Mouse (Mus musculus) CH12.LX (cell line): ENCODE results near the gene Ssr1. TPM values are rescaled to one million over a fixed set of nuclear protein-coding genes. Genes with fewer than 3 reads are reported as not detected.

Source experiments
- DNase-seq: peaks from one replicate; pipeline ENCODE4 v3.0.0-alpha.2; 2013; ENCODE audit errors: extremely low read depth
- H3K27ac ChIP-seq: 2 replicates; pipeline ENCODE4 v1.5.1; 2012; ENCODE audit warnings: low read depth, mild to moderate bottlenecking, control low read depth, moderate library complexity; ENCODE audit not compliant: insufficient read depth
- H3K27me3 ChIP-seq: replicated peaks from 2 replicates; pipeline ENCODE3; 2012; ENCODE audit warnings: inconsistent platforms
- H3K36me3 ChIP-seq, 2 experiments: replicated peaks in 1 of 2; 2 replicates each; pipeline versions ENCODE3 to v1.6.1; 2012; ENCODE audit warnings: inconsistent platforms in 1 of 2, low read length in 1 of 2, mild to moderate bottlenecking in 1 of 2, mixed read lengths in 1 of 2, moderate library complexity in 1 of 2; ENCODE audit not compliant: control insufficient read depth in 1 of 2, insufficient read depth in 1 of 2
- H3K4me1 ChIP-seq, 2 experiments: 2 replicates each; pipeline ENCODE4 v1.6.1; 2012; ENCODE audit warnings: inconsistent platforms in 1 of 2, moderate library complexity in 1 of 2; ENCODE audit not compliant: insufficient read depth in 2 of 2, control insufficient read depth in 1 of 2
- H3K4me2 ChIP-seq: 2 replicates; pipeline ENCODE4 v1.6.1; 2012; ENCODE audit warnings: low read depth, mild to moderate bottlenecking, control low read depth; ENCODE audit not compliant: poor library complexity, insufficient read depth, severe bottlenecking
- H3K4me3 ChIP-seq, 3 experiments: fragments of 150-350 bp in 1 of 3; sonication (generic) in 1 of 3; replicated peaks in 1 of 3; 2 replicates each; pipeline versions ENCODE3 to v1.5.1; 2011 to 2012; ENCODE audit warnings: low read depth in 2 of 3, low read length in 2 of 3, mild to moderate bottlenecking in 2 of 3, moderate library complexity in 2 of 3, control low read depth in 1 of 3, improper control_type of control experiment in 1 of 3, inconsistent platforms in 1 of 3, mixed read lengths in 1 of 3; ENCODE audit not compliant: poor library complexity in 1 of 3
- H3K79me2 ChIP-seq: replicated peaks from 2 replicates; pipeline ENCODE4 v1.6.1; 2012; ENCODE audit warnings: mild to moderate bottlenecking, moderate library complexity; ENCODE audit not compliant: control insufficient read depth, poor library complexity, insufficient read depth, severe bottlenecking; ENCODE audit errors: extremely low read depth
- H3K9ac ChIP-seq: 2 replicates; pipeline ENCODE4 v1.6.1; 2012; ENCODE audit warnings: low read depth, mild to moderate bottlenecking, control low read depth, moderate library complexity; ENCODE audit not compliant: insufficient read depth
- H3K9me3 ChIP-seq: replicated peaks from 2 replicates; pipeline ENCODE3; 2012; ENCODE audit warnings: low read length, inconsistent platforms, mixed read lengths
- CHD2 ChIP-seq: IDR thresholded peaks from 2 replicates; pipeline ENCODE4 v1.6.1; 2011; ENCODE audit warnings: low read length, improper control_type of control experiment
- E2F4 ChIP-seq: IDR thresholded peaks from 2 replicates; pipeline ENCODE4 v1.6.1; 2011; ENCODE audit warnings: low read depth, low read length, improper control_type of control experiment; ENCODE audit not compliant: insufficient replicate concordance
- ETS1 ChIP-seq: conservative IDR thresholded peaks from 2 replicates; pipeline ENCODE4 v1.6.1; 2012; ENCODE audit warnings: low read depth, mild to moderate bottlenecking, inconsistent platforms, low read length, improper control_type of control experiment, moderate library complexity
- HCFC1 ChIP-seq: IDR thresholded peaks from 2 replicates; pipeline ENCODE4 v1.6.1; 2012; ENCODE audit warnings: low read depth, mild to moderate bottlenecking, inconsistent platforms, low read length, improper control_type of control experiment
- KAT2A ChIP-seq: IDR thresholded peaks from 2 replicates; pipeline ENCODE4 v1.6.1; 2012; ENCODE audit warnings: low read length, improper control_type of control experiment, inconsistent platforms; ENCODE audit not compliant: insufficient replicate concordance
- MAFK ChIP-seq: IDR thresholded peaks from 2 replicates; pipeline ENCODE4 v1.6.1; 2011; ENCODE audit warnings: low read length, improper control_type of control experiment; ENCODE audit not compliant: insufficient replicate concordance
- MAX ChIP-seq: IDR thresholded peaks from 2 replicates; pipeline ENCODE4 v1.6.1; 2011; ENCODE audit warnings: low read length, improper control_type of control experiment
- PAX5 ChIP-seq: IDR thresholded peaks from 2 replicates; pipeline ENCODE4 v1.6.1; 2012; ENCODE audit warnings: low read length, inconsistent platforms, mixed read lengths
- POLR2A ChIP-seq: IDR thresholded peaks from 2 replicates; pipeline ENCODE4 v1.6.1; 2011; ENCODE audit warnings: low read depth, mild to moderate bottlenecking, improper control_type of control experiment, low read length
- RAD21 ChIP-seq: IDR thresholded peaks from 2 replicates; pipeline ENCODE4 v1.6.1; 2011; ENCODE audit warnings: low read depth, mild to moderate bottlenecking, low read length, improper control_type of control experiment, moderate library complexity
- RCOR1 ChIP-seq: conservative IDR thresholded peaks from 2 replicates; pipeline ENCODE4 v1.6.1; 2012; ENCODE audit warnings: low read depth, mild to moderate bottlenecking, inconsistent platforms, low read length, improper control_type of control experiment
- SIN3A ChIP-seq: IDR thresholded peaks from 2 replicates; pipeline ENCODE4 v1.6.1; 2012; ENCODE audit warnings: low read length, improper control_type of control experiment, inconsistent platforms
- SMC3 ChIP-seq: IDR thresholded peaks from 2 replicates; pipeline ENCODE4 v1.6.1; 2011; ENCODE audit warnings: low read depth, low read length, improper control_type of control experiment
- UBTF ChIP-seq: IDR thresholded peaks from 2 replicates; pipeline ENCODE4 v1.6.1; 2012; ENCODE audit warnings: low read depth, mild to moderate bottlenecking, inconsistent platforms, low read length, improper control_type of control experiment, moderate library complexity
- USF1 ChIP-seq: IDR thresholded peaks from 2 replicates; pipeline ENCODE4 v1.6.1; 2014; ENCODE audit warnings: low read depth, mild to moderate bottlenecking, inconsistent platforms, low read length, improper control_type of control experiment
- ZMIZ1 ChIP-seq: IDR thresholded peaks from 2 replicates; pipeline ENCODE4 v1.6.1; 2012; ENCODE audit warnings: low read depth, mild to moderate bottlenecking, inconsistent platforms, low read length, improper control_type of control experiment
- dilution Hi-C: fragments of 300-500 bp; cut with MboI; formaldehyde crosslinking; loops from 2 replicates; pipeline ENCODE4 v1.14.3; 2020; ENCODE audit warnings: low sequenced_read_pairs; ENCODE audit not compliant: extremely low pct_unique_long_range_greater_than_20kb, extremely low pct_ligation_motif_present
- in situ Hi-C: fragments of 300-500 bp; cut with MboI; formaldehyde crosslinking; loops from 3 replicates; pipeline ENCODE4 v1.14.3; 2019; ENCODE audit warnings: low sequenced_read_pairs, low pct_ligation_motif_present, low pct_unique_long_range_greater_than_20kb, mixed read lengths
- polyA plus RNA-seq: library from polyadenylated mRNA; unstranded; fragments of >175 nt; gene quantifications from 2 replicates; pipeline ENCODE4 v1.2.1, GENCODE M21; 2012; ENCODE audit warnings: low read depth; ENCODE audit not compliant: insufficient read length
- total RNA-seq, 2 experiments: library from RNA; depleted of rRNA; stranded (reverse); fragments of 300-350 nt in 1 of 2; fragments of >200 nt in 1 of 2; gene quantifications; 2 replicates each; pipeline ENCODE4 v1.2.3; 2012 to 2014

Gene Ssr1
- total and polyA plus RNA-seq, 3 experiments = 67.1 to 167 (median 145) TPM

GRCm38 (mm10) chr13:37994405-37994749, 360 bp upstream of the Ssr1 start:
- H3K9me3 ChIP-seq = peaks cover 5% of the 10 kb centered on the region
- H3K79me2 ChIP-seq = peaks cover 40% of the 10 kb centered on the region
- dilution Hi-C loops = no loop called here
- no peaks in the 10 kb centered on the region for H3K27me3 ChIP-seq
- no peak overlapping the region for H3K27ac ChIP-seq
- H3K4me3 ChIP-seq = peak overlapping the region in 1 of 3 experiments; percentile 97
- peaks cover 3 to 24% of the 10 kb centered on the region in 2 experiments; a peak in 3 of 4 replicates for H3K4me1 ChIP-seq
- H3K36me3 ChIP-seq = peaks cover 18 to 20% of the 10 kb centered on the region in 2 experiments
- TF ChIP-seq MAX = no peak
- in situ Hi-C loops = no loop called here
- H3K9ac ChIP-seq = peak overlapping the region; percentile 61
- DNase-seq = no peak
- peak overlapping the region; percentile 47 for H3K4me2 ChIP-seq

- H3K27ac ChIP-seq = peak overlapping the region; percentile 24; the same call in 1 of the 2 replicates
- TF ChIP-seq ZMIZ1 = no peak
- no peak for TF ChIP-seq SIN3A
- no peak for TF ChIP-seq MAX
- TF ChIP-seq CHD2 = no peak
- no peak for TF ChIP-seq SMC3
- no peak for TF ChIP-seq USF1
- no peak for TF ChIP-seq KAT2A
- TF ChIP-seq PAX5 = no peak
- no peak for TF ChIP-seq ETS1
- TF ChIP-seq MAFK = no peak
- TF ChIP-seq POLR2A = no peak
- no peak for TF ChIP-seq UBTF
- TF ChIP-seq RAD21 = no peak
- no peak for TF ChIP-seq E2F4
- TF ChIP-seq RCOR1 = no peak
- no peak for TF ChIP-seq HCFC1
- in situ Hi-C loops = no loop called here
Observed at GRCm38 (mm10) chr13:37993376-37993703, 677 bp downstream of the Ssr1 start.

More at GRCm38 (mm10) chr13:37993376-37993703, 677 bp downstream of the Ssr1 start:
- H3K4me1 ChIP-seq = peaks cover 3 to 31% of the 10 kb centered on the region in 2 experiments
- no peak for DNase-seq
- peak overlapping the region; percentile 18; the same call in 1 of the 2 replicates for H3K4me2 ChIP-seq
- H3K36me3 ChIP-seq = peaks cover 25 to 30% of the 10 kb centered on the region in 2 experiments
- dilution Hi-C loops = no loop called here
- peaks cover 5% of the 10 kb centered on the region for H3K9me3 ChIP-seq
- H3K9ac ChIP-seq = peak overlapping the region; percentile 99
- peaks cover 49% of the 10 kb centered on the region for H3K79me2 ChIP-seq
- H3K27me3 ChIP-seq = no peaks in the 10 kb centered on the region
- peak overlapping the region; percentile 83 to 97 (median 94) for H3K4me3 ChIP-seq
